Mouse (Mus musculus) G1E (cell line): Measurements from ENCODE around the gene Gucy2e.

Experiments
- CTCF ChIP-seq: IDR thresholded peaks from 2 replicates; pipeline ENCODE4 v1.5.1; 2012; ENCODE audit warnings: low read depth, low read length, inconsistent platforms, mixed read lengths
- TAL1 ChIP-seq: conservative IDR thresholded peaks from 2 replicates; pipeline ENCODE4 v1.6.1; 2012; ENCODE audit warnings: low read depth, low read length, inconsistent platforms, mixed read lengths

- TF ChIP-seq CTCF (no peak), TAL1 (no peak)
Measured at GRCm38 (mm10) chr11:69257072-69257471, 20.2 kb upstream of the Gucy2e start.
